Mouse (Mus musculus) Patski (cell line): ENCODE data around the gene Pgpep1. TPM values are rescaled to one million over a fixed set of nuclear protein-coding genes. Genes with fewer than 3 reads are reported as not detected.
A peak's percentile ranks its signal among the peaks of the same experiment; 100 is the strongest.

Source experiments
- ATAC-seq: fragments of 100-300 bp; one replicate; pipeline ENCODE4 v1.8.0; 2021
- CTCF ChIA-PET: fragments of 350-600 bp; sonication (Branson Sonifier 250); formaldehyde crosslinking; loops from one replicate; lab custom pipeline; 2022; ENCODE audit warnings: inconsistent platforms; lab: Charles Lee
- POLR2A ChIA-PET: fragments of 350-600 bp; sonication (Branson Sonifier 250); formaldehyde crosslinking; loops from one replicate; lab custom pipeline; 2022; ENCODE audit warnings: antibody characterized with exemption, inconsistent platforms; lab: Charles Lee
- DNase-seq: peaks from one replicate; pipeline ENCODE4 v3.0.0-alpha.2; 2011; ENCODE audit warnings: low read depth, low spot score
- H3K27me3 ChIP-seq: fragments of 371-371 bp; one replicate; pipeline ENCODE4 v1.5.1; 2021
- CTCF ChIP-seq: fragments of 100-300 bp; IDR thresholded peaks from one replicate; pipeline ENCODE4 v1.5.1; 2021
- in situ Hi-C: fragments of 300-500 bp; cut with MboI; formaldehyde crosslinking; loops from 3 replicates; pipeline ENCODE4 v1.11.1; 2018; ENCODE audit warnings: low pct_unique_long_range_greater_than_20kb, mixed read lengths
- polyA plus RNA-seq: library from polyadenylated mRNA; unstranded; gene quantifications from one replicate; pipeline ENCODE4 v1.2.3, GENCODE M21; 2021

Gene Pgpep1
- polyA plus RNA-seq, 1 experiment from 2014 or later = 116 TPM

DNA sequence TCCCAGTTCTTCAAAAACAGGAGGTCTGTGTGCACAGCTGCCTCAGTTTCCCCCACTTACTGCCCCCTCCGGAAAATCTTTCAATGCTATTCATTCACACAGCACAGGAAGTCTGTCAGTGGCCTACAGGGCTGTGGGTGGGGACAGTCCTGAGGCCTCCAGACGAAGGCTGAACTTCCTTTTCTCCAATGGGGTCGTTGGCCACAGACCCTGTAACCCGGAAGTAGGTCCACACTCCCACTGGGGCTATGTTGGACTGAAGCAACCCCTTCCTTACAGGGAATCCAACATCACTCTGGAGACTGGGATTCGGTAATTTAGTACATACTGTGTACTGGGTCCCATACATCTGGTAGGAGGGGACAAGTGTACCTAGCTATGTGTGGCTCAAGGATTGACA is 33.4 kb upstream of the Pgpep1 start:
- POLR2A ChIA-PET = no interaction called here
- in situ Hi-C loops = no loop called here
- ATAC-seq (no peak), DNase-seq (no peak)
- CTCF ChIA-PET = no interaction called here
- TF ChIP-seq CTCF = no peak
- H3K27me3 ChIP-seq = no peaks in the 10 kb centered on the region

- ChIA-PET POLR2A (no interaction called here), CTCF (no interaction called here)
- H3K27me3 ChIP-seq = no peaks in the 10 kb centered on the region
- no peak for TF ChIP-seq CTCF
- in situ Hi-C loops = no loop called here
- ATAC-seq (no peak), DNase-seq (no peak)
Observed at GRCm38 (mm10) chr8:70691727-70692231, 31.6 kb upstream of the Pgpep1 start.

DNA sequence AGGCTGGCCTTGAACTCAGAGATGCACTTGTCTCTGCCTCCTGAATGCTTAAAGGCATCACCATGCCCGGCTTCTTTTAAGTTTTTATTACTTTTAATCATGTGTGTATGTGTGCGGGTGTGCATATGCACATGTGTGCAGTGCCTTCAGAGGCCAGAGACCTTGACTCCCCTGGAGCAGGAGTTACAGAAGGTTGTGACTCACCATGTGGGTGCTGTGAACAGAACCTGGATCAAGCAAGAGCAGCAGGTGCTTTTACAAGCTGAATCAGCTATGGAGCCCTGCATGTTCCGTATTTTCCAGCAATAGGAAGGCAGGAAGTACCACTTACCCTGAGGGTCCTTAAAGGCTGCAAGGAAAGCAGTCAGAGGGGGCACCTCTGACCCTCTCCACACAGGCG is 31.0 kb upstream of the Pgpep1 start:
- no peak for TF ChIP-seq CTCF
- POLR2A ChIA-PET = no interaction called here
- DNase-seq (no peak), ATAC-seq (no peak)
- in situ Hi-C loops = no loop called here
- no peaks in the 10 kb centered on the region for H3K27me3 ChIP-seq
- CTCF ChIA-PET = no interaction called here

DNA sequence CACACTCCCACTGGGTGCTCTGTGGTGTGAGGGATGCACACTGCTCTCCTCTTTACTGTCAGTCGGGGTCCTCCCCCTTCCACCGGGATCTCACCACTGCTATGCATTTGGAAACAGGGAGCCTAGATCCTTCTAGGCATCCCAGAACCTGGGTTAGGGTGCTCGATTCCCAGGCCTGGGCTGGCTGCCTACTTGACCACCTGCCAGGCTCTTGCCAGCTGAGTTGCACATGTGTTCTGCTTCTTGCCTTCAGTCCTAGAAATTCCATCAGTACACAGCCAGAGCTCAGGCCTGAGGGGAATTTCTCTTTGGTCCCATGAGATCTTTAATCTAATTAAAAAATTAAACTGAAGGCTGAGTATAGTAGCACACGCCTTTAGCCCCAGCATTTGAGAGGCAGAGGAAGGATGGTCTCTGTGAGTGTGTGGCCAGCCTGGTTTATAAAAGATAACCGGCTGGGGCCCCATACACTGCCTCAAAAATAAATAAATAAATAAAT is 29.8 kb upstream of the Pgpep1 start:
- in situ Hi-C loops = no loop called here
- no peaks in the 10 kb centered on the region for H3K27me3 ChIP-seq
- DNase-seq (no peak), ATAC-seq (no peak)
- ChIA-PET POLR2A (no interaction called here), CTCF (no interaction called here)
- TF ChIP-seq CTCF = no peak

- TF ChIP-seq CTCF = no peak
- in situ Hi-C loops = no loop called here
- no peaks in the 10 kb centered on the region for H3K27me3 ChIP-seq
- ChIA-PET POLR2A (interaction anchor here (3.1 kb wide), 1 partner anchor 11 kb away, joined by 9 read pairs; the partner anchor contains the start of gene Jund), CTCF (no interaction called here)
- ATAC-seq (no peak), DNase-seq (no peak)
Observed at GRCm38 (mm10) chr8:70688136-70688535, 27.9 kb upstream of the Pgpep1 start.

- no peak for ATAC-seq
- DNase-seq = no peak
- no peaks in the 10 kb centered on the region for H3K27me3 ChIP-seq
- in situ Hi-C loops = no loop called here
- no peak for TF ChIP-seq CTCF
- ChIA-PET POLR2A (interaction anchor here (1.4 to 3.1 kb wide), 2 partner anchors 12 to 14 kb away, joined by 4 to 9 read pairs; partner anchors contain the start of gene Jund), CTCF (no interaction called here)
Observed at GRCm38 (mm10) chr8:70687576-70687975, 27.4 kb upstream of the Pgpep1 start.

DNA sequence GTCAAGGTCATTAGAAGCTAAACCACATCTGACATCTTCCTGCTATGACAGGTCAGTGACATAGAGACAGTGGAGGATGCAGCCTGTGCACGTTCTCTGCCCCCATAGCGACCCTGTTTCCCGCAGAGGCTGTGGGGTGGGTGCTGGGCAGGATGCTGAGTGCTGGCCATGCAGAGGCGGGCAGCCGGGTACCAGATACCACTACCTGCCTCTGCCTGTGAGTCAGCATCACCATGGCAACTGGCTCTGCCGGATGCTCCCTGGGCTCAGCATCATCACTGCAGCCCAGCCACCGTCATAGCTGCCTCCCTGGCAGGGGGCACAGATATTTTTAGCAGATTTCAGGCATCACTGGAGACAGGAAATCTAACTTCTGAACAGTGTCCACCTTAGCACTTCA is 24.1 kb upstream of the Pgpep1 start:
- DNase-seq = no peak
- POLR2A ChIA-PET = interaction anchor here (1.3 kb wide), 1 partner anchor 15 kb away, joined by 5 read pairs; the partner anchor contains the start of gene Jund
- in situ Hi-C loops = no loop called here
- CTCF ChIA-PET = interaction anchor here (3.6 kb wide), 1 partner anchor 12 kb away, joined by 18 read pairs; the partner anchor contains the start of gene Lsm4
- H3K27me3 ChIP-seq = no peaks in the 10 kb centered on the region
- no peak for ATAC-seq
- TF ChIP-seq CTCF = no peak

DNA sequence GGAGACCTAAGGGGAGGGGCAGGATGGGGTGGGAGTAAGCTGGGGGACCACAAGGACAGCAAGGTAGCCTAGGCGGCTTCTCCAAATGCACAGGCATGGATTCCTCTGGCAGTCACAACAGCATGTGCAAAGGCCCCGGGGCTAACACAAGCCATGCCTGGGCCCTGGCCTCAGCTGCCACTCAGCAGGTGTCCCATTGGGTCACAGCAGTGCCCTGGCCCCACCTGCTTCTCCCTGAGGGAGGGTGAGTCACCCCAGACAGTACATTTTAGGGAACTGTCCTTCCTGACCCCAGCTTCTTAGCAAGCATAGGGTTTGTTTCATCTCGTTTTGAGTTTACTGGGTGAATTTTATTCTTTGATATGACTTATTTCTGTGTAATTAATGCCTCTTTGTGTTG is 22.5 kb upstream of the Pgpep1 start:
- in situ Hi-C loops = no loop called here
- no peak for TF ChIP-seq CTCF
- ChIA-PET POLR2A (interaction anchor here (1.0 to 1.6 kb wide), 3 partner anchors 14 to 18 kb away, joined by 3 to 11 read pairs (median 4); partner anchors contain the start of gene Jund), CTCF (interaction anchor here (1.0 to 3.6 kb wide), 3 partner anchors 10 to 17 kb away, joined by 3 to 18 read pairs (median 5); partner anchors contain the start of genes Jund and Lsm4)
- H3K27me3 ChIP-seq = no peaks in the 10 kb centered on the region
- DNase-seq = no peak
- no peak for ATAC-seq

DNA sequence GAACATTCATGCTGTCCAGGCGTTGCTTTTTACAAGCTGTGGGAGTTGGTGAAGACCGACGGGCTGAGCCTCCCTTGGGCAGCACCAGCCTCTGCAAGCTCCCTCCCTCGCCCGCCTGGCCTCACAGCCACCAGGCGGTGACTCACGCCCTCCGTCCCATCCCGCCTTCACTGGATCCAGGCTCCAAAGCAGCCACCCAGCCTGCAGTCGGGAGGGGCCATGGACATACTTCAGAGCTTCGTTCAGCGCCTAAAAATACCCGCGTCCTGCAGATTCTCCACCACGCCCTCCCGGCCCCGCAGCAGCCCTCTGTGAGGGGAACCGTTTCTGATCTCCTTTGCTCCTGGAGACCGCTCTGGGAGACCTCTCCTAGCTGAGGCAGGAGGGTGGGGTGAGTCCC is 22.0 kb upstream of the Pgpep1 start:
- DNase-seq = no peak
- in situ Hi-C loops = no loop called here
- peak; percentile 89 for ATAC-seq
- CTCF ChIA-PET = interaction anchor here (1.0 to 3.6 kb wide), 3 partner anchors 10 to 18 kb away, joined by 3 to 18 read pairs (median 5); partner anchors contain the start of genes Jund and Lsm4
- POLR2A ChIA-PET = interaction anchor here (1.0 to 1.6 kb wide), 2 partner anchors 16 to 19 kb away, joined by 4 to 11 read pairs; partner anchors contain the start of gene Jund
- no peak for TF ChIP-seq CTCF
- H3K27me3 ChIP-seq = no peaks in the 10 kb centered on the region

DNA sequence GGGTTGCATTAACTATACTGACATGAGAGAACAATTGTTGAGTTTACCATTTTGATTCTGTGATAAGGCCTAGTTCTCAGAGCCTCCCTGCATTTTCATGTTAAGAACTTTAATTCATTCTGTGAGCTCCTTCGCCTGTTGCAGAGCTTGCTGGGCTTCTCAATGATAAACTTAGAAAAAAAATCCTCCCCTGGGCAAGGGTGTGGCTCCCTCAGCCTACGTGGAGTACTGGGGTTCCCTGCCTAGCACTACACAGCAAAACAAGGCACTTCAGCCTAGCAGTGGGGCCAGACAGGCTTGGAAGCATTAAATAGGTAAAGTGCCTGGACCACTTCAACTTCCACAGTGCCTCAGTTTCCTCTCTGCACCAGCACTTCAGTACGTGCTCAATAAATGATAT is 21.2 kb upstream of the Pgpep1 start:
- no peaks in the 10 kb centered on the region for H3K27me3 ChIP-seq
- ATAC-seq = no peak
- no peak for DNase-seq
- ChIA-PET POLR2A (interaction anchor here (0.7 to 1.6 kb wide), 3 partner anchors 17 to 22 kb away, joined by 3 to 11 read pairs (median 4); partner anchors contain the start of gene Jund), CTCF (interaction anchor here (1.0 to 3.6 kb wide), 2 partner anchors 9 to 17 kb away, joined by 5 to 18 read pairs; partner anchors contain the start of genes Jund and Lsm4)
- no peak for TF ChIP-seq CTCF
- in situ Hi-C loops = no loop called here

GRCm38 (mm10) chr8:70680039-70680438 is 19.9 kb upstream of the Pgpep1 start:
- ATAC-seq = no peak
- no peak for DNase-seq
- POLR2A ChIA-PET = interaction anchor here (3.4 kb wide), 1 partner anchor 18 kb away, joined by 27 read pairs; the partner anchor contains the start of gene Jund
- H3K27me3 ChIP-seq = no peaks in the 10 kb centered on the region
- in situ Hi-C loops = no loop called here
- CTCF ChIA-PET = interaction anchor here (1.6 kb wide), 1 partner anchor 21 kb away, joined by 6 read pairs; no protein-coding TSS in a partner anchor
- TF ChIP-seq CTCF = no peak
